Mouse (Mus musculus) kidney, adult 18-20 months (tissue): ENCODE measurements at regions not wholly inside any gene's neighbourhood (a gene's known extent, or its start where the extent isn't known, plus 50 kb on each side); places are given as distances from the start of the nearest gene placed in this dataset.

Experiments
- DNase-seq: peaks from one replicate; pipeline ENCODE4 v3.0.0; 2021

DNA sequence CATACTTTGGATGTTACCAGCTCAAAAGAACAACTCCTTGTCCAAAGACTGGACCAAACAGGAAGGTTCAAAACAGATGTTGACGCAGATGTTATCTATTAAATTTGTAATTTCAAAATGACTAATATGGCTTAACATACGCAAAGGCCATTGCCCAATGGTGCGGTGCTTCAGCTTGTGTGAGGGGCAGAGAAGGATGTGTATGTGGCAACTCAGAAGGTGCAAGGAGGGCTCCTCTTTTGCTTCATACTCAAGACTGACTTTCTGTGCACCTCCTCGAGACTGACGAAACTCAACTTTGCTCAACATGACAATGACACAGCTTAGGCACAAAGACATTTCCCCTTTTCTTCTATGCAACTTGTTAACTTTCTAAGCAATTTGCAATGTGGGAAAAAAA, 186.3 kb upstream of the Thbs1 start:
- DNase-seq: no peak

- no peak for DNase-seq
Observed at GRCm38 (mm10) chr2:117928062-117928461, 183.6 kb upstream of the Thbs1 start.

DNA sequence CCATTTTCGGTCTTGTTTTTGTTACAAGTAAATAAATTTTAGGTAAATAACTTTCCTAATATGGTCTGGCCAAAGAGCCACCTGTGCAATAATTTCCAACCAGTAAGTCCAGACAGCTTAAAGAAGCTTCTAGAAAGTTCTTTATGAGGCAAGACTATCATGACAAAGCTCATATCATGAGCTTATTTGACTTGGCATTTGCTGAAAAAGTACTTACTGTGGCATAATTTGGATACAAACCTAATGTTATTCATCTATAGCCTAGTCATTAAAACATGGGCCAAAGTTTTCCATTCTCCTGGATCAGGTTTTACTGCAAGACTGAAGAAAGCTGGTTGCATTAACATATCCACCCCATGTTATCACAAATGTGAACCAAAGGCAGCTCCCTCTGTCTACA, 182.1 kb upstream of the Thbs1 start:
- DNase-seq: no peak

DNA sequence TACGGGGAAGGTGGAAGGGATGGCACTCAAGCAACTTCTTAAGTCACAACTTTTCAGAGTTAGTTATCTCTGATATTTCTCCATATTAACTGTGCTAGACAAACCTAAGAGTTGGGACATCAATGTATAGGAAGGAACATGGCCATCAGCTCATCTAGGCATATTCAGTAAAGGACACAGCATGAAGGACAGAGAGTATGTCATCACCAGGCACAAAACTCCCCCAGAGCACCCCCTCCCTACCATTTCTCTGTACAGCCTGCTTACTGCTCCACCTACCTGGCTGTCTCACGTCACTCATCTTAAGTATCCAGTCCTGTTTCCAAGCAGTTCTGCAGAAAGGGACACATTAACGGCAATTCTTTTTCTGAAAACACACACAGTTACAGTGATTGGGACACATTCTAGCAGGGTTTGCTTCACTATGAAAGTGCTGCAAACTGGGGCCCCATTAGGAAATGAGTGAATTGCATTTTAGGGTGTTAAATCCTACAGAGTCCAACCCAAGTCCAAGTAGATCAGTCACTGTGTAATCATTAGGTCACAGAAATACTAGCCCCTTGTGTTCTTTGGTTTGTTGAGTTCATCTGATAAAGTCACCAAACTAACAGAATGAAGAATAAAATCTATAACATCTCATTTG, 180.7 kb upstream of the Thbs1 start:
- DNase-seq: no peak

- no peak for DNase-seq
Observed at GRCm38 (mm10) chr2:117936590-117936989, 175.1 kb upstream of the Thbs1 start.

DNA sequence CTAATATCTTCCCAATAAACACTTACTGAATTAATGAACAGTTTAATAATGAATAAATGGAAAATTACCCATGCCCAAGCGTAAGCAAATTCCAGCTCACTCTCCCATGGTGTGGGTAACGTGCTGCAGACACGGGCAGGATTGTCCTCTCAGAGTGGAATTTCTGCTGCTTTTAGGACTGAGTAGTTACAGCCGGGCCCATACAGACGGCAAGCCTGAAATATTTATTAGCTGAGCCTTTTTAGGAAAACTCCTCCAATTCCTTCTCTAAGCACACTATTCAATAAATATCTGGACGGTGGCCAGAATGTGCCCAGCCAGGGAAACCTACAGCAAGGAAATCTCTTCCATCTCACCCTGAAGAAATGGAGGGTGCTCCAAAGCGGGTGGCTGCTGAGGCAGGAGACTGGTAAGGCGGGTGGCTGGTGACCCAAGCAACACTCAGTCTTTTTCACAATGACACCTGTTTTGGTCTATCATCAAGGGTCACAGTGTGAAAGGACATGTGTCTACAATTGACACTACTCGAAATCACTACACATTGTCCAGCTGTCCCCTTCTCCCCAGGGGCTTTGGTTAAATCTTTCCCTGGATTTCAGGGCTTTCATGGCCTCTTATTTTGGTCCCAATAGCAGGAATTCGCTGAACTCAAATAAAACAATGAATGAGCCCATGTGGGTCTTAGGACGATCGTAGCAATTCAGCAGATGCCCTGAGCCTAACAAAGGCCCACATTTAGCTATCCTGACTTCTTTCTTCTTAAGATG, 173.2 kb upstream of the Thbs1 start:
- no peak for DNase-seq

- DNase-seq: no peak
Observed at GRCm38 (mm10) chr2:117941517-117942096, 170.1 kb upstream of the Thbs1 start.

GRCm38 (mm10) chr2:117943666-117944065, 168.0 kb upstream of the Thbs1 start:
- no peak for DNase-seq

DNA sequence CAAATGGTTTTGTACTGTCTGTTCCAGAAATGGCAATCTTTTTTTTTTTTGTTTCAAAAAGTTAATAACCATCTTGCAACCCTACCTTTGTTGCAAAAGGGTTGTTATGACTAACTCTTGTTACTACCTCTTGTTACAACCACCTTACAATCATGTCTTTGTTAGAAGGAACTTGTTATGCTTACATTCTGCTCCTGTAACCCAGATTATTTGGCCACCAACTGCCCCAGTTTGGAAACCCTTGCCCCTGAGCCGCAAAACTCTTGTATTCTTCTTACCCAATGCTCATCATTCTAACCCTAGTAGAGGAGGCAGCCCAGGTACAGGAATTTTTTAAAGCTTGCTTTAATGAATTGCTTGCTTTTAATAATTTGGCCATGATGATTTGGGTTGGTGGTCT, 167.4 kb upstream of the Thbs1 start:
- DNase-seq: no peak

DNA sequence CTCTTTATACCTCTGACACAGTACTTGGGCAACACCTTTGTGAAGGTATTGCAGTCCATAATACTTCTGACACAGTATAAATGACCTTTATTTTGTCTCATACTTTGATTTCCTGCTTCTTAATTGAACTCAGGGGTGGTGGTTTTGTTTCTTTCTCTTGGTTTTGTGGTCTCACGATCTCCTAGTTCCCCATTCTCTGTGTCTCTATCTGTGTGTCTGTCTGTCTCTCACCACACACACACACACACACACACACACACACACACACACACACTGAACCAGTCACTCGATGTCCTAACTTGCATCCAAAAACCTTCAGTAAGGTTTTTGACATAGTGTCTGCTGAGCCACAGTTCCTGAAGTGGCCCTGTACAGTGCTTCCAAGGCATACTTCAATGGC, 166.7 kb upstream of the Thbs1 start:
- DNase-seq: no peak

DNA sequence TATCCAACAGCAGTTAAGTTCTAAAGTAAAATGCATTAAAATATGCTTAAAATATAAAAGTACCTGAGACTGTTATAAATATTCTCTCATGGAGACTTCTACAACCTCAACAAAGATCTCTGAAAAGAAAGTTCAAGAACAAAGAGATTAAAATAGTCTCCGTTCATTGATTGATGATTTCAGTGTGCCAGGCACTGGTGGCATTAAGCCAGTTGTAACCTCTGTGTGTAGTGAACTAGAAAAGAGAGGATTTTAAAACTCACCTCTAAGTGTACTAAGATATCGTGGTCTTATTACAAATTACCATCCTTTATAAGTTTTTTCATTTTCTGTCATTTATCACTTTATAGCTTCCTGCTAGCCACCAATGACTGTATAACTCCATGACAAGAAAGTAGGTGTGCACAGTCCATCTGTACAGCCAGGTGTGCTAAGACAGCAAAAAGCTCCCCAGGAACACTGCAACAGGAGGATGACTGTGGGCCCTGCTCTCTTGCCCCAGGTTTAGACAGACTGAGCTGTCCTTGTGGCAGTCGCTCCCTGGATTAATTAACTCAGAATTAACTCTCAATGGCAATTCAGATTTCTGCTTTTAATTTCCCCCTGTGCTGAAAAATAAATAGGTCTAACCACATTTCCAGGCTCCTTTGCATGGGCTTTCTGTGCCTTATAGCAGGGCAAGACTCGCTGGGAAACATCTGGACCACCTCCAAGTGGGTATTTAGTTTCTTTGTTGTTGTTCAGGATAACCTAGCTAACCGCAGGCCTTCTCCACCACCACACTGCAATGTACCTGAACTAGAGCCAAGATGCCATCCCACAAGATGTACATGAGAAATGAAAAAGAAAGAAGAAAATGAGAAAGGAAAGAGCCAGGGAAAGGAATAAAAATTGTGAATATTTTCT, 161.0 kb upstream of the Thbs1 start:
- DNase-seq: no peak

DNA sequence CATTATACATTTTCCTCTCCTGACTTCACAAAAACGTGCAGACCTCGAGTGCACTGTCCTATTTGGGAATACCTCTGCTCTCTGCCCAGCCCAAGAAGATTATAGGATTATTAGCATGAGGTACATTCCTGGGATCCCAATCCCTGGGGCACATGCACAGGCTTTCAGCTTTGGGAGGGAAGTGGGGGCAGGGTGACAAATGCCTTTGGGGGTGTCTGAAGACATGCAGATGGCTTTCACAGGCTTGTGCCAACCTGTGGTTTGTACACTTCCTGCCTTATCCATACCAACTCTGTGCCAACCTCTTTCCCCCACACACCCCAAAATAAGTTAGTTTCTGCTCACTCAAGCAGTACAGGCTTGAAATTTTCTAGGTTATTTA, 160.3 kb upstream of the Thbs1 start:
- DNase-seq: no peak

- DNase-seq: no peak
Observed at GRCm38 (mm10) chr2:117958737-117959136, 152.9 kb upstream of the Thbs1 start.

GRCm38 (mm10) chr2:117959440-117959839, 152.2 kb upstream of the Thbs1 start:
- DNase-seq: no peak

GRCm38 (mm10) chr2:117962531-117962930, 149.1 kb upstream of the Thbs1 start:
- DNase-seq: no peak

DNA sequence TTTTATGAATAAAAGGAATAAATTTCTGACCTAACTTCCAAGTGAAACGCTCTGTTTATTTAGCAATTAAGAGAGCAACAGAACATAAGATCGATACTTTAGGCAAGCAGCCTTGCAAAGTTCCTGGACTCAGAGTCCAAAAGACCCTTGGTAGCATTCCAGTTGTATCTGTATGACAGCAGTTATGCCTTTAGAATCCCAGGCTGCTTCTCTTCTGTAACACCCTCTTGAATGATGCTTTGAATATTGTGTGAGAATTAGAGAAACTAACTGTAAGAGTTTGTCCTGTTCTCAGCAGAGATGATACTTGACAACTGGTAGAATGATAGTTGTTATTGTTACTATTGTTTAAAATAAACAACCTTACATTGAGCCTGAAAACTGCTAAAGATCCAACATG, 148.2 kb upstream of the Thbs1 start:
- DNase-seq: no peak

DNA sequence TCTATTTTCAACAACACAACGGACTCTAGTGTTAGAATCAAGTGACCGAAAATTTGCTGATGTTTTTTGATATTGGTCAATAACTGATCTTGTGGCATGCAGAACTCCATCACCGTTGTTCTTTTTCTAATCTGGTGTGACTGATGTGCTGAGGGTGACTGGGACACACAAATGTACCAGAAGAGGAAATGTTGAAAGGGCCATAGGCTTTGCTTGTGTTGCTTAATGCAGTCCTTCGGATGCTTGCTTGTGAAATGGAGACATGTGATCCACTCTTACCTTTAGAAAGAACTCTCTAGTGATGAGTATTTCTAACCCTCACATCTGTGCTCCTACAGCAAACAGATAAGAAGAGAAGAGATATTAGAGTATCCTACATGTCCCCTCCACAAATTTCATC, 145.9 kb upstream of the Thbs1 start:
- DNase-seq: no peak

- no peak for DNase-seq
Observed at GRCm38 (mm10) chr2:117968731-117969130, 142.9 kb upstream of the Thbs1 start.

DNA sequence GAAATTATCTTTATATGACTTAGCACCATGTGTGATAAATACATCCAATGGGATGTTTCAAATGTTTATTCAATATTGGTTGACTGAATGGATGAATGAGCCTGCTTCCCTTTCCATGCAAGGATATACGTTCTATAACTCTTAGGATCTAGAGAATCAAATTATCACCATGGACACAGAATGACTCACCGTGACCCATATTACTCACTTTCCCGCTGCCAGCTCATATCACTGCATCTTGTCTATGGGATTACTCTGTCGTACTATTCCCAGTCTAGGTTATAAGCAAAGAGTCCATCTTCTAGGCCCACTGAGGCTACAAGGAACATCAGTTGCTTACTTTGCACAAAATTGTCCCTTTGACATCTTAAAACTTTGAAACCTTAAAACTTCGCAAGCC, 141.0 kb upstream of the Thbs1 start:
- no peak for DNase-seq

- DNase-seq: no peak
Observed at GRCm38 (mm10) chr2:117977033-117977432, 134.6 kb upstream of the Thbs1 start.

DNA sequence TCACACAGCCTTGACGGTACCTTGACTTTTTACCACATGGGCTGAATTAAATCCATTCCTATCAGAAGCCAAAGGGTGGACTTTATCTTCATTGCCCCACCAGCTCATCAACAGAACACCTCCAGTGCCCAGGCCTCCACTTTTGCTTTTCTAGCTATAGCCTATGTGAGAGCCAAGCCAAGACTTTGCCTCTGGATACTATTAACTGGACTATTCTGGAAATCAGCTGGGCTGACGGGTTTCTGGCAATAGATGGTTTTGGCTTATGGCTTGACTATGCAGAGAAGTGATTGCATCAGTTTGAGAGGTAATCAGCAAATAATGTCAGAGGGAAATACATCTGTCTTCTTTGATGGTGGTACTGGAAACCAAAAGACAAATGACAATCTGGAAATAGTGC, 130.8 kb upstream of the Thbs1 start:
- DNase-seq: no peak

DNA sequence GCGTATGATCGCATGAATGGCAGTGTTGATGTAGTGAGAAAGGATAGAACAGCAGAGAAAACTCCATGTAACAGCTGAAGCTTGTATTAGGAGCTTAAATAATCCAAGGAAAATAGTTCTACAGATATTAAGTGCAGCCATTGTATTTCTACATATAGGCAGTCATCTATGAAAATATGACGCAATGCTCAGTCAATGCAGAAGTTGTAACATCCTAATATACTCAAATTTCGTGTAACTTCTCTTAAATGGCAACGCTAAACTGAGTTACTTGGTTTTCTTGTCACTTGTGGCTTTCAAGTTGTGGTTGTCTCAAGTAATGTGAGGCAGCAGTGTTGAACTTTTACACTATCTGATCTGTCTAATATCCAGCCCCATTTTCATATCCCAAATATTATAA, 127.1 kb upstream of the Thbs1 start:
- DNase-seq: no peak

- DNase-seq: no peak
Observed at GRCm38 (mm10) chr2:117987426-117988215, 124.1 kb upstream of the Thbs1 start.
